Mouse (Mus musculus): ENCODE measurements around the gene Mfsd6.
"Not testable (repeated sequence)": the region's sequence is repeated elsewhere in the genome, so short reads cannot be mapped to it uniquely, and the experiment has no call there.

GRCm38 (mm10) chr1:52694456-52694855, 32.8 kb downstream of the Mfsd6 start:
- not testable (repeated sequence) for TF ChIP-seq CTCF, EP300 (IDR thresholded peaks at IDR 0.05; ENCODE audit: low read depth)
